Comparison of ENCODE assay signal across 23 mouse cellular contexts in the genomic region with DNA sequence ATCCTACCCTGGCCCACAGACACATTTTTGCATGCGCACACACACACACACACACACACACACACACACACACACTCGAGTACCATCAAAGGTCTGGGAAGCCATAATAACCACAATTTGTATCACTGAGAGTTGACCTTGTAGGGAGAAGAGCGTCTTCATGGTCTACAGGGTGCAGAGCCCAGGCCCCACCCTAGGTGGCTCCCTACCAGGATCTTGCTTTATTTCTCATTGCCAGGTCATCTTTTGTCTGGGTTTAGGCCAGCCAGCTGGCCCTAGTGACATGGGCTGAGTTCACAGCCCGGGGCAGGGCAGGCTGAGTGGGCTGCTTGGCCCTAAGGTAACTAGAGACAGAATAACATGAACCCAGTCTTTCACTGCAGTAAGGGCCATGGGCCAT. TPM values are rescaled to one million over a fixed set of nuclear protein-coding genes. Genes with fewer than 3 reads are reported as not detected.
A peak's percentile ranks its signal among the peaks of the same experiment; 100 is the strongest.
DNase-seq lines count a peak whose midpoint lies in the region; ATAC-seq and TF ChIP-seq lines count a peak whose summit lies in the region.
"Had no signal": no experiment of that assay in that cellular context is flagged by ENCODE, and none has a peak within 500 bp of the region (broad histone marks: within the 10 kb centered on the region; RNA-seq: fewer than 3 reads in every experiment).

No protein-coding gene starts in this region.

- peak; percentile 6; the same call in 1 of the 2 replicates for TF ChIP-seq CTCF in left cerebral cortex, adult 2 months (IDR thresholded peaks at IDR 0.05)
- peak; percentile 30; the same call in 1 of the 2 replicates for TF ChIP-seq CTCF in brain, embryonic 14.5 days (IDR thresholded peaks at IDR 0.05; ENCODE audit: borderline replicate concordance, extremely low read depth, insufficient read depth, insufficient read length)

- no peak for TF ChIP-seq POLR2A in brain, embryonic 14.5 days (IDR thresholded peaks at IDR 0.05; ENCODE audit: borderline replicate concordance, extremely low read depth, insufficient read depth, insufficient read length, poor library complexity, severe bottlenecking)

- peak; percentile 30 for DNase-seq in embryo, embryonic 10.5 days (ENCODE audit: low spot score)
- DNase-seq in embryo, embryonic 11 days = no peak
- no peak for DNase-seq in left cerebral cortex, adult 2 months (ENCODE audit: extremely low spot score in 1 of 2, low spot score in 2 of 2)
- no peak for DNase-seq in left cerebral cortex, adult 11 months (ENCODE audit: low spot score)
- DNase-seq in 416B (ENCODE audit: low read depth) = peak; percentile 53
- no peak for DNase-seq in brain, embryonic 14.5 days (ENCODE audit: low read depth)
- DNase-seq in right cerebral cortex, postnatal 14 days = no peak
- DNase-seq: cerebellum, postnatal 25 days; kidney, adult 11 months; midbrain, embryonic 14.5 days had no signal

- H3K4me3 ChIP-seq in left cerebral cortex, adult 2 months = no peak overlapping the region
- H3K4me3 ChIP-seq: embryonic facial prominence, embryonic 13.5 days; forebrain, embryonic 13.5 days; limb, embryonic 15.5 days; neural tube, embryonic 12.5 days had no signal

- H3K27ac ChIP-seq in left cerebral cortex, adult 2 months = no peak overlapping the region
- H3K27ac ChIP-seq: embryonic facial prominence, embryonic 13.5 days; forebrain, embryonic 13.5 days; limb, embryonic 15.5 days; neural tube, embryonic 12.5 days had no signal

- ATAC-seq in erythroid progenitor cell, adult 5-6 weeks (replicated peaks; ENCODE audit: low FRiP score, poor library complexity, severe bottlenecking) = no peak
- ATAC-seq: forebrain, embryonic 13.5 days had no signal

- intact Hi-C loops in left cerebral cortex, adult 2 months (cut with DNase I) = no loop called here

RNA-seq across cellular contexts. Expression of a gene that starts 6.6 kb away (rescaled TPM):
- total RNA-seq in left cerebral cortex, adult 2 months (2021) = not detected
- not detected in 2 replicates for polyA plus RNA-seq in brain, embryonic 14.5 days (2012; rRNA removed)
- not detected in 2 replicates for total RNA-seq in erythroid progenitor cell, adult 5-6 weeks (2015; ENCODE audit: low replicate concordance)
- not detected in 2 replicates for total RNA-seq in erythroid progenitor cell, adult 5-6 weeks (2017; ENCODE audit: low replicate concordance)
- total RNA-seq: gastrocnemius, adult 18-20 months; hematopoietic stem cell, adult 5-6 weeks; left cerebral cortex, postnatal 10 days had no signal
- polyA plus RNA-seq: C2C12; embryonic facial prominence, embryonic 13.5 days; forebrain, embryonic 13.5 days; heart, embryonic 11.5 days; large intestine, adult 2 months; midbrain, embryonic 14.5 days; neural tube, embryonic 12.5 days; small intestine, adult 2 months; stomach, embryonic 16.5 days had no signal

RNA-seq across cellular contexts. Expression of a gene that starts 7.0 kb away (rescaled TPM):
- 10 to 100 TPM in 1 of 2 experiments, 1 to 10 TPM in 1; 8.2 to 11.3 TPM for total RNA-seq in left cerebral cortex, adult 2 months (2021)
- 73.5 and 75.5 TPM in 2 replicates for polyA plus RNA-seq in brain, embryonic 14.5 days (2012; rRNA removed)
- 1.4 and 2.1 TPM in 2 replicates for total RNA-seq in erythroid progenitor cell, adult 5-6 weeks (2015; ENCODE audit: low replicate concordance)
- 2.8 and 14.1 TPM in 2 replicates for total RNA-seq in erythroid progenitor cell, adult 5-6 weeks (2017; ENCODE audit: low replicate concordance)

RNA-seq across cellular contexts. Expression of a gene that starts 12.9 kb away (rescaled TPM):
- total RNA-seq in left cerebral cortex, adult 2 months (2021) = not detected
- polyA plus RNA-seq in brain, embryonic 14.5 days (2012; rRNA removed) = 0.07 TPM in 1 of 2 replicates, not detected in the other
- not detected in 2 replicates for total RNA-seq in erythroid progenitor cell, adult 5-6 weeks (2015; ENCODE audit: low replicate concordance)
- total RNA-seq in erythroid progenitor cell, adult 5-6 weeks (2017; ENCODE audit: low replicate concordance) = not detected in 2 replicates
- total RNA-seq: gastrocnemius, adult 18-20 months; hematopoietic stem cell, adult 5-6 weeks; left cerebral cortex, postnatal 10 days had no signal
- polyA plus RNA-seq: embryonic facial prominence, embryonic 13.5 days; heart, embryonic 11.5 days; large intestine, adult 2 months; limb, embryonic 15.5 days; midbrain, embryonic 14.5 days; neural tube, embryonic 12.5 days; small intestine, adult 2 months; stomach, embryonic 16.5 days had no signal

RNA-seq across cellular contexts. Expression of a gene that starts 16.4 kb away (rescaled TPM):
- total RNA-seq in left cerebral cortex, adult 2 months (2021) = 100 to 1,000 TPM; 166 to 167 TPM
- 257 and 335 TPM in 2 replicates for polyA plus RNA-seq in brain, embryonic 14.5 days (2012; rRNA removed)
- 44.9 and 56.2 TPM in 2 replicates for total RNA-seq in erythroid progenitor cell, adult 5-6 weeks (2015; ENCODE audit: low replicate concordance)
- 8.7 and 14.7 TPM in 2 replicates for total RNA-seq in erythroid progenitor cell, adult 5-6 weeks (2017; ENCODE audit: low replicate concordance)

RNA-seq across cellular contexts. Expression of a gene that starts 28.4 kb away (rescaled TPM):
- total RNA-seq in left cerebral cortex, adult 2 months (2021) = 1 to 10 TPM; 8.3 to 9.0 TPM
- 12.8 and 14.5 TPM in 2 replicates for polyA plus RNA-seq in brain, embryonic 14.5 days (2012; rRNA removed)
- 1.3 and 14.1 TPM in 2 replicates for total RNA-seq in erythroid progenitor cell, adult 5-6 weeks (2015; ENCODE audit: low replicate concordance)
- 2.2 and 4.7 TPM in 2 replicates for total RNA-seq in erythroid progenitor cell, adult 5-6 weeks (2017; ENCODE audit: low replicate concordance)

Comparison
In these comparisons a context has a peak if more than half of its experiments do, and no peak if none do; other contexts are left out.
1. DNase-seq: peak in embryo, embryonic 10.5 days (single experiment) and 416B (single experiment); none in embryo, embryonic 11 days (single experiment), left cerebral cortex, adult 2 months (0 of 2), left cerebral cortex, adult 11 months (single experiment), brain, embryonic 14.5 days (single experiment) and right cerebral cortex, postnatal 14 days (single experiment).